Mouse (Mus musculus) testis, adult 2 months (tissue): ENCODE measurements around the gene Tm6sf2.

Experiments used
- CTCF ChIP-seq: fragments of 200-500 bp; IDR thresholded peaks from 2 replicates; pipeline ENCODE4 v1.5.1; 2012; ENCODE audit warnings: low read depth, mild to moderate bottlenecking, inconsistent platforms, low read length, moderate library complexity; ENCODE audit not compliant: control insufficient read depth, insufficient read depth, insufficient replicate concordance
- POLR2A ChIP-seq: fragments of 200-500 bp; IDR thresholded peaks from 2 replicates; pipeline ENCODE4 v1.6.1; 2012; ENCODE audit warnings: low read depth, mild to moderate bottlenecking, inconsistent platforms, low read length, moderate library complexity; ENCODE audit not compliant: control insufficient read depth

- TF ChIP-seq CTCF: no peak
- TF ChIP-seq POLR2A: no peak
Measured at GRCm38 (mm10) chr8:70092786-70093185, 20.1 kb downstream of the Tm6sf2 start.
